Mouse (Mus musculus): ENCODE data around the gene Pcyox1. TPM values are rescaled to one million over a fixed set of nuclear protein-coding genes. Genes with fewer than 3 reads are reported as not detected.
"Not testable (repeated sequence)": the region's sequence is repeated elsewhere in the genome, so short reads cannot be mapped to it uniquely, and the experiment has no call there.

Pcyox1 gene
- total RNA-seq, 2 experiments from 2014 or later = 114 to 221 TPM

- no peak for DNase-seq (ENCODE audit: low spot score in 2 of 2)
These were observed 2.0 kb upstream of the Pcyox1 start for GRCm38 (mm10) chr6:86398986-86399385.

DNA sequence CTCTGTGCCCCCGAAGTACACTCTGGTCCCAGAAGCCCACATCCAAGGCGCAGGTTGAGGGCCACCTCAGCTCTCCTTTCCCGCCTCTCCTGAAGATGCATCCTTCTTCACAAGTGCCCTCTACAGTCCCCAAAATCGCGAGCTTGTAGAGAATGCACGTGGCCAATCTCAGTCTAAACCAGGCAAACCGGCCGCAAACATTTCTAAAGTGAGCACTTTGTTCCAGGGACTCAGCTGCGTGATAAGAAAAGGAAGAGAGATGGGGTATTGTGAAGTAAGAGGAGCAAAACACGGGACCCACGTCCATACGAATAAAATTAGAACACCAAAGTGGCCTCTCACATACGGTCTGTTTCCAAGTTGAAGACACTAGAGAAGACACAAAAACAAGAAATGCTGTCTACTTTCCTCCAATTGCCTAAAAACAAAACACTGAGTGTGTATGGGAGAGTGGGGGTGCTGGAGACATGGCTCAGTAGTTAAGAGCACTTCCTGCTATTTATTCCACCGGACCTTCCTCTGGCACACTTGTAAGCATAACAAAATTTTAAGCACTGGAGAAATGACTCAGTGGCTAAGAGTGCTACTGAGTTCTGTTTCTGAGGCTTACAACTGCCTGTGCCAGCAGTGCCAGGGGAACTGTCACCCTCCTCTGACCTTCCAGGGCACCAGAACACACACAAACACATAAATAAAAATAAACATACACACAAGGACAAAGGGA, 465 bp upstream of the Pcyox1 start:
- no peak for DNase-seq (ENCODE audit: low spot score in 2 of 2)

DNA sequence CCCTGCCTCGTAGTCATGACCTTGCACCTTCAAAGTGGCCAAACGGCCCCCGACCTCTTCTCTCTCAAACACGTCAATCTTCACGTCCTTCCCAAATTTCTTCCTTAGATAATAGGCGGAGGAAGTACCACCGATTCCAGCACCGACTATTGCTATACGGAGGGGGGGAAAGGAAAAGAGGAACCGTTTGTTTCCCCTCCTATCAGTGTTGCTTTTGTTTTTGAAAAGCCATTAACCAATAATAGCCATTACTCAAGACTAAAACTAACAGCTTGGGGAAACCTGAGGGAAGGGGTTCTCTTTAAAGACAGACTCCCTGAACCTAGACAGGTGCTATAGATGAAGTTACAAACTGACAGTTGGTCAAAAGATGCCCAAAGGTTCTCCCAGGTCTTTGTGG, 985 bp downstream of the Pcyox1 start:
- no peak for DNase-seq (ENCODE audit: low spot score in 2 of 2)

GRCm38 (mm10) chr6:86395021-86395420, 1.9 kb downstream of the Pcyox1 start:
- DNase-seq (ENCODE audit: low spot score in 2 of 2) = no peak

- DNase-seq (ENCODE audit: low spot score in 2 of 2) = no peak
These were observed 2.8 kb downstream of the Pcyox1 start for GRCm38 (mm10) chr6:86394078-86394720.

DNA sequence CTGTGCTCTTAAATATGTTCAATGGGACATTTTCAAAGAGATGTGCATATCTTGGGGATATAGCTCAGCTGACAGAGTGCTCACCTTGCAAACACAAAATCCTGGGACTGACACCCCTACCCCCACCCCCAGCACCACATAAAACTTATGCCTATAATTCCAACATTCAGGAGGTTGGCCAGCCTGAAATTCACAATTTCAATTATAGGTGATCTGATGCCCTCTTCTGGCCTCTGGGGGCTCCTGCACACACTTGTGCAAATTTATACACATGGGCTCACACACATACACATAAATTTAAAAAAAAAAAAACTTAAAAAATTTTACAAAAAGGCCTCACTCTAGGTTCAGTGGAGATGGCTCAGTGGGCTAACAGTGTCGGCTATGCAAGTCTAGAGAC, 3.8 kb downstream of the Pcyox1 start:
- no peak for DNase-seq (ENCODE audit: low spot score in 2 of 2)

- DNase-seq (ENCODE audit: low spot score in 2 of 2) = no peak
These were observed 5.6 kb downstream of the Pcyox1 start for GRCm38 (mm10) chr6:86391326-86391725.

- DNase-seq (ENCODE audit: low spot score in 2 of 2) = no peak
These were observed 8.5 kb downstream of the Pcyox1 start for GRCm38 (mm10) chr6:86388461-86388860.

DNA sequence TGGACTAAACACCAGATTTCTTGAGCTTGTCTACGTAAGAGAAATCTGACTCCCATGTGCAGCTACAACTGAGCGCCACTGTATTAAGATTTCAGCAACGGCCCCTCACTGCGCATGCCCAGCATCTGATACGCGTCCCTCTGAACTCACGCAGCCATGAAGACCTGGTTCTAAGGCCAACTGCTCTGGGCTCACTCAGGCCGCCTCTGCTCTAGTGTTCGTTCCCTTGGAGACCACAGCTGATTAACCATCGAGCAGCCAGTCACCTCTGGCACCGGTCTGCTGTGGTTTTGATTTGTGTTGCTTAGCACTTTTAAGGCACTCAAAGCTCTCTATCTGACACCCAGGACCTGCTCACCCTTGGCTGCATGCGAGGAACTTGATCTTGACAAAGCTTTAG, 9.6 kb downstream of the Pcyox1 start:
- DNase-seq (ENCODE audit: low spot score in 2 of 2) = no peak

DNA sequence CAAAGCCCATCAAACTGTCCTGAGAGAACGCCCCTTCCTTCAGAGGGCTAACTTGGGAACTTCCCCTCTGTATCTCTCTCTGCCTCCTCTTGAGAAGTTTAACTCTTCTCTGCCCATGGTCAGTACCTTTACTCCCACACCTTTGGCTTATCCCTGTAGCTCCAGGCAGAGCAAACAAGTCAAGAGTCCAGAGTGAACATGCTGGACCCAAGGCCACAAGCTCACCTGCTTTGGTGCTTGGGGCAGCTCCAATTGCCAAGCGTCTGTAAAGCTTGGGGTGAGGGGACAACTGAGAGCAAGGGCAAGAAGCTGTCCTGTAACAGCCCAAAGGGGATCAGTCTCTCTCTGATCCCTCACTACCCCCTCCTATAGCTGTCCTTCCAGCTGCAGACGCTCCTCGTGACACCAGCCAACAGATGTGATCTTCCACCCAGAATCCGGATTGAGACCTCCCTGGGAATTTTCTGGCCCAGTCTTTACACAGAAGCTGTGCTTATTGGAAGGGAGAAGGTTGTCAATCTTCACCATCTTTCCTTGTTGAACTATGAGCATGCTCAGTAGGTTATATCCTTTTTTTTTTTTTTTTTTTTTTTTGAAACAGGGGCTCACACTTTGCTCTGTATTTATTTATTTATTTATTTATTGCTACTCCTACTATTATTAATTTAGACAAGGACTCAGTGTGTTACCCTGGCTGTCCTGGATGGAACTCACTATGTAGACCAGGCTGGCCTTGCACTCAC, 11.4 kb downstream of the Pcyox1 start:
- no peak for DNase-seq (ENCODE audit: low spot score in 2 of 2)

DNA sequence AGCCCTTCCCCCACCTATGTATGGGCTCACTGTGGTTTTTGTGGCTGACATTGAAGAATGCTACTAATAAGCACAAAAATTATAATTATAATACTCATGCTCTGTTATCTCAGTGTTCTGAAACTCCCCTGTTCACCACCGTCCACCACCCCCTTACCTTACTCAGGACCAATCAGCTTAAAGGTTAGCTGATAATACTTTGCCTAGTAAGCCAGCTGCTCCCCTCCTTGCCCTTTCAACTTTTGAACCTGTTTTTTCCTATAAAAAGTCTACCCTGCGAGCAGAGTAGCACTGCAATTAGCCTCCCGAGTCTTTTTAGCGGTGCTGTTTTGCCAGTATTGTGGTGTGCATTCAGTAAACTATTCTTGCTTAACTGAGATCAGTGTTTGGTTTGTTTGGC, 12.3 kb downstream of the Pcyox1 start:
- no peak for DNase-seq (ENCODE audit: low spot score in 2 of 2)

DNA sequence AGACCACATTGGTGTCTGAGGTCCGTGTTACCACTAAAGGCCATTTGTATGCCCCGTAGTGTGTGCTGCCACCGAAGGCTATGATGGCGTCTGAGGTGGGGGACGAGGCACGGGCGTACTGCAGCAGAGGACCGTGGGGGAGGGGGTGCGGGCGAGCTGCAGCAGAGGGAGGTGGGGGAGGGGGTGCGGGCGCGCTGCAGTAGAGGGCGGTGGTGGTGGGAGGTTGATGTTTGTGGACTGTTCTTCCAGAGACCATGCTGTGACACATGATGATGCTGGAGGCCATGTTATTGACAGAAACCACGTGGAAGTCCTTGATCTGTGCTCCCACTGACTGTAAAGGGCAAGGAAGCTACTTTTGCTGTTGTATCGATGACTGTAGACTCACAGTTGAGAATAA, 13.6 kb downstream of the Pcyox1 start:
- no peak for DNase-seq (ENCODE audit: low spot score in 2 of 2)

DNA sequence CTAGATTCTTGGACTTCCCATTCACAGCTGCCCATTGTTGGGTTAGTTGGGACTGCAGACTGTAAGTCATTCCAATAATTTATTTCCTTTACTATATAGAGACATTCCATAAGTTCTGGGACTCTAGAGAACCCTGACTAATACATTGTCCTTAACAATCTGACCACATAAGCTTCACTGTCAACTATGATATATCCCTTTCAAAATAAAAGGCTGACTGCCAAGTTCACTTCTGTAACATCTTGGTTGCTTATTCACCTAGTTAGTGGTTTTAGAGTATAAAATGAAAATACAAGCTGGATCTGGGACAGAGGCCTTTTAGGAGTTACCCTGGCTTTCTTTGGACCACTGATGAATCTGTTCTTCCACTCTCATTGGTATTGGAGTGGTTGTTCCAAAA, 14.4 kb downstream of the Pcyox1 start:
- DNase-seq (ENCODE audit: low spot score in 2 of 2) = no peak

DNA sequence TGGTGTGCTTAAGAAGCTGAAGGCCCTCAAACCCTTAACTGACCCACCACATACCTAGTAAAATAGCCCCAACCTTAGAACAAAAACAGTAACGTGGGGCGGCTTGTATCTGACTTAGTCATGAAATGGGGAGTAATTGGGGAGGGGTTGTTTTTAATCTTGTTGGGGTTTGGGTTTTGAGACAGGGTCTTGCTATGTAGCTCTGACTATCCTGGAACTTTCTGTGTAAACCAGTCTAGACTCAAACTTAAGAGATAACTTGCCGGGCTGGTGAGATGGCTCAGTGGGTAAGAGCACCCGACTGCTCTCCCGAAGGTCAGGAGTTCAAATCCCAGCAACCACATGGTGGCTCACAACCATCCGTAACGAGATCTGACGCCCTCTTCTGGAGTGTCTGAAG, 16.8 kb downstream of the Pcyox1 start:
- not testable (repeated sequence) for DNase-seq (ENCODE audit: low spot score in 2 of 2)

DNA sequence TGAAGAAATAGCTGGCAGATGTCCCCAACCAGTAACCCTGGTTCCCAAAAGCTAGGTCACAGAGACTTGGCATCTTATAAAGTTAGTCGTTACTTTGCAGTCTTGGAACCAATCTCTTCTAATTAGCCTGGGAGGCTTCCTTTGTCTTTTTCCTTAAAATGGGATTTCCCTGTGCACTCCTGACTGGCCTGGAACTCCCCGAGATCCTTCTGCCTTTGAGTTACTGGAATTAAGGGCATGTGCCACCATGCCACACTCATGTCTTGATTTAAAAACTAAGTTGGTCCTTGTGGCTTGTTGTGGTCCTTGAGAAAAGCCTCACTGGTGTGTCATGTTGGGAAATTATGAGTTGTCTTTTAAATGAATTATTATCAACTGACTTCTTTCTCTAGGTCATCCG, 18.6 kb downstream of the Pcyox1 start:
- DNase-seq (ENCODE audit: low spot score in 2 of 2) = no peak

GRCm38 (mm10) chr6:86373556-86373955, 23.4 kb downstream of the Pcyox1 start:
- no peak for DNase-seq (ENCODE audit: low spot score in 2 of 2)

DNA sequence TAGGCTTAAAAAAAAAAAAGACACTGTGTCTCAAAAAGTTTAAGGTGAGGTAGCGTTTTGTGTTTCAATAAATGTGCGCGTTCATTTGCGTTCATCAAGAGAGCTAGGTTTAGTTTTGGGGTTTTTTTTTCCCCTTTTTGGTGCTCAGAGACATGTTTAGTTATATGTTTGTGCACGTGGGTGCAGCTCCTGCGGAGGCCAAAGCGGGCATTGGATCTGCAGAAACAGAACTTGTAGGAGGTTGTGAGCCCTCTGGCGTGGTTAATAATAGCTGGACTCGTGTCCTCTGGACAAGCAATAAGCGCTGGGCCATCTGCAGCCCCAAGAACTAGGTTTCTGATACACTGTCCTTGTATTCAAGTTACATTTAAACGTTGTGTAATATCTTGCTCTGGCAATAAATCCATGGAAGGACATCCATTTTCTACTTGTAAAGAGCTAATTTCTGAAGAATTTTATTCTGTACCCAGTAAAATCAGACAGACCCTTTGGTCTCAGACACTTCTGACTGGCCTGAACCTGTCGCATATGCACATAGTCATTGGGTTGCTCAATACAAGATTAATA, 24.9 kb downstream of the Pcyox1 start:
- no peak for DNase-seq (ENCODE audit: low spot score in 2 of 2)

DNA sequence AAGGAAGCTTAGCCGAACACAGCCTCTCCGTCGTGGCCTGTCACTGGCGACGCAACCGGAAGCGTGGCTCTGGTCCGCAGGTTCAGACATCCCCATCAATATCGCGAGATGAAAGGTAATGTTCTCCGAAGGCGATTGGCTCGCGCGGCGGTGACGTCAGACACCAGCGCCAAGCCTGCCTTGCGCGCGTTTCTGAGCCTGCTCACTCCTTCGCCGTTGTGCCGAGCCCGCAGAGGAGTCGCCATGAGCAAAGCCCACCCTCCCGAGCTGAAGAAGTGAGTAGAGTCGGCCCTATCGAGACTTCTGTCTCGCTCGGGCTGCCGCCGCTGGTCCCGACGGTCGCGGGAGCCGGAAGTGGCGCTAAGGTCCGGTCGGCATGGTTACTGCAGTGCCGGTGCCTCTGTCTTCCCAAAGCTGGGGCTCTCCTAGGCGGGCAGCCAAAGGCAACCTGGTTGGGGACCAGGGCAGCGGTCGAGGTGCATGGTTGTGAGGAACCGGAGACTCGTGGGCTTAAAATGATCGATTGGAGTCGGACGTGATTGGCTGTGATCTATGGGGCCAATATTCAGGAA, 25.5 kb downstream of the Pcyox1 start:
- DNase-seq (ENCODE audit: low spot score in 2 of 2) = peak; percentile 94

DNA sequence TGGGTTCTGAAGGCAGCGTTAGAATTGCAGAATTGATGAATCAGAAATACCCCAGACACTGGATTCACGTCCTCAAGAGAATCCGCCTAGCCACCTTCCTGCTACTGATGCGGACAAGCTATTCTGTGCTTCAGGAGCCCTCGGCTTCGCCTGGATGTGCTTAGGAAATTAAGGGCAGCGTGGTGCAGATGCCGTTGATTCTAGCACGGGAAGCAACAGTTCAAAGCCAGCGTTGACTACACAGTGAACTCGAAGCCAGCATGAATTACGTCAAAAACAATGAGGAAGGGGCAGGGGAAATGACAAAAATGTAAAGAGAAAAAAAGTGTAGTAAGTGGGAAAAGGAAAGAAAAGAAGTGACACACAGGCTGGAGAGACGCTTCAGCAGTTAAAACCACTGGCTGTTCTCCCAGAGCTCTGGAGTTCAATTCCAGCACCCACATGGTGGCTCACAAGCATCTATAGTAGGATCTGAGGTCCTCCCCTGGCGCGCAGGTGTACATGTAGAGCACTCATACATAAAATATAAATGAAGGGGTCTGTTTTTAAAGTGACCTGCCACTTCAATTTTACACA, 26.1 kb downstream of the Pcyox1 start, which contains the start of gene Snrpg:
Gene Snrpg, plus strand, starts transcription at position 541 of the 576 bp plus-strand sequence.
- DNase-seq (ENCODE audit: low spot score in 2 of 2) = no peak

- no peak for DNase-seq (ENCODE audit: low spot score in 2 of 2)
These were observed 26.8 kb downstream of the Pcyox1 start for GRCm38 (mm10) chr6:86370093-86370713.

- DNase-seq (ENCODE audit: low spot score in 2 of 2) = no peak
These were observed 28.5 kb downstream of the Pcyox1 start for GRCm38 (mm10) chr6:86368479-86368878.
